Mouse (Mus musculus): ENCODE measurements around the gene Ckap5.

The Ckap5 gene

DNA sequence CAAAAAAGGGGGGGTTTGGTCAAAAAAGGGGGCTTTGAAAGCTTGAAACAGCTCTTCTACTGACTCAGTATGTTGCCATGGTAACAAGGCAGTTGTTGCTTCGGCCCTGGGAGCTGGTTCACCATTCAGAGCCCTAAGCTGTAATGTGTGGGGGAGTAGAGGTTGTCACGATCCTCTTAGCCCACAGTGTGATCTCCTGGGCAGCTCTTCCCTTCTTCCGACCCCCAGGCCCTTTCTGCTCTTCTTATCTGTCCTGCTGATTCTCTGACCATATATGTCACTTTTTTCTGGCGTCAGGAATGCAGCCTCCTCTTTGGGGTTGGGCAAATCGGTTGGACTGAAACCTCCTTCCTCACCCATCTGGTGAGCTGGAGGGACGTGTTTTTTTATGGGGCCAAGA lies 126.3 kb downstream of the Ckap5 start:
- DNase-seq (ENCODE audit: extremely low read depth, low read depth): no peak

DNA sequence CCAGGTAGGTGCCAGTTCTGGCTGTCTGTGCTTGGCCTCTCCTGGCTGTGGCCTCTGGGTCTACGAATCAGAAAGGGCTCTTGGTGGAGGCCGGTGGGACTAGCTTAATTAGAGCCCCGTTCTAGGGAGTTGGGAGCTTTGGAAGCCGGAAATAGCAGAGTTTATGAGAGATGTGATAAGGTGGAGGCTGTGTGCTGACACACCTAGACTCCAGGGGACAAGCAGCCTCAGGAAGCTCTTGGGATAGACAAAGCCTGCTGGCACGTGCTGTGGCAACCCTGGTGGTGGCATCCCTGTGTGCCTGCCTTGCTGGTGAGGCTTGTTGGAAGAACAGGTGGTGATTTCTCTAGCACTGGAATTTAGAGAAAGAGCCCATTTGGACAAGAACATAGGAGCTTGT lies 128.8 kb downstream of the Ckap5 start:
- no peak for DNase-seq (ENCODE audit: extremely low read depth, low read depth)

DNA sequence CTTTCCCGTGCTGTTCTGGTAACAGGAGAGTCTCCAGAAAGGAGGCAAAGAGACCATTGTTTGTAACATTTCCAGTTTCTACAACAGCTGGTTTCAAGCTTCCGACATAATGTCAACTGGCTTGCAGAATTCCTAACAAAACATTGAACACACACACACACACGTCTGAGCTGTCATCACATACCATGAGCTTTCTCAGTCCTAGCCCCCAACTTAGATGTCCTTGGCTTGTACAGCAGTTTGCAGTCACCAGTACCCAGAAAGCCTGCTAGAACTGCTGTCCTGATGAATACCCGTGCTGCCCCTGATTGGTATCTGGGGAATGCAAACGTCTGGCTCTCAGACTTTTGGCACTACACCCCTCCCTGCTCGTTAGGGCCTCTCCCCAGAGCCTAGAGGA lies 129.3 kb downstream of the Ckap5 start:
- DNase-seq (ENCODE audit: extremely low read depth, low read depth): no peak

DNA sequence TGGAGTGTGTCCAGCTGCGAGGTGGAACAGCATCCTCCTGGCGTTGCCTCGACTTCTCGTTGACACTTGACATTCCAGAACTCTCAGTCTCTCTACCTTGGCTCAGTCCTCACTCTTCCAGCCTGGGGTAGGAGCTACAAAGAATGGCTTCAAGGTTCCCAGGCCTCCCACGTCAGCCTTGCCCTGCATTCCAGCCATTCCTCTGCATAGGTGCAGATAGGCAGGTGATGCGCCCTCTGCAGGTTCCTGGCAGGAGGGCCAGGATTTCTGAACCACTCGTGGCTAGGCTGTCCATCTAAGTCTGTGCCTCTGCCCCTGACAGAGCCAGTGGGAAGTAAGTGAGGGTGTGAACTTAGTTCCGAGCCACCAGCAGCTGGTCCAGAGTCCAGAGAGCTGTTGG lies 130.2 kb downstream of the Ckap5 start:
- DNase-seq (ENCODE audit: extremely low read depth, low read depth): no peak

DNA sequence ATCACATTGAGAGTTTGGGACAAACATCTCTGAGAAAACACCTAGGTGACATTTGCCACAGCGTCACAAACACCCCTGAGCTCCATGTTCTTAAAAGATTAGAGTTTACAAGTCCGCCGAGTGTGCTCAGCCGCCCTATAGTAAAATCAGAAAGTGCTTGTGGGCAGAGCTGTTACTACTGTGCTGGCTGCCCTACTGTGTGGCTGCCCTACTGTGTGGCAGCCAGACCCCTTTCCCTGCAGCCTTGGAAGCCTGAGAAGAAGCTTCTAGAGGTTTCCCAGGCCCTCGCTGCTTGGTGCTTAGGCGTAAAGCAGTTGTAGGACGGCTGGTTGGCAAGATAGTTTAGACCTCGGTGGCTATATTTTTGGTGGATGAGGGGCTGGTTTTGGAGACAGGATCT lies 133.1 kb downstream of the Ckap5 start:
- no peak for DNase-seq (ENCODE audit: extremely low read depth, low read depth)

DNA sequence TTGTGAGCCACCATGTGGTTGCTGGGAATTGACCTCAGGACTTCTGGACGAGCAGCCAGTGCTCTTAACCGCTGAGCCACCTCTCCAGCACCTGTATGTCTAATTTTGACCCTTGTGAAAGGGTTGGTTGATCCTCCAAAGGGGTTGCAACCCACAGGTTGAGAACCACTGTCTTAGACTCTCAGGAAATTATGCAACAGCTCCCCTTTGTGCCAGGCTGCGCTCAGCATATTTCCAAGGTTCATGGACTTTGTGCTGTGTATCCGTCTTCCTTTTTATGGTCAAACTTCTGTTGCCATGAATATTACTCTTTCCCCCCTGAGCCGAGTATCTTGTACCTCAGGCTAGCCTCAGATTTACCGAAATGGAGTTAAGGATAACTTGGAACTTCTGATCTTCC lies 134.4 kb downstream of the Ckap5 start:
- no peak for DNase-seq (ENCODE audit: extremely low read depth, low read depth)

DNA sequence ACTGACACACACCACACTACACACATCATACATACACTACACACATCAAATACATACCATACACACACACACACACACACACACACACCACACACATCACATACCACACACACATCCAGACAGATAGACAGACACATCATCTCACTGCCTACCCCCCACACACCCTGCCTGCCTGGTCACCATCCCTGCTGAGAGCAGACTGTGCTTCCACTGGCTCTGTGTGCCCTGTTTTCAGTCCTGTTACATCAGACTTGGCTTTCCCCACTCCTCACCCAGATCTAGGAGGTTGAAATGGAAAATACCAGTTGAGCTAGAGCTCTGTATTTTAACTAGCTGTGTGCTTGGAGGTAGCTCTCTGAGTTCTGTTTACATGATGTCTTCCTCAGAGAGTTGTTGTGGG lies 138.2 kb downstream of the Ckap5 start:
- no peak for DNase-seq (ENCODE audit: extremely low read depth, low read depth)

DNA sequence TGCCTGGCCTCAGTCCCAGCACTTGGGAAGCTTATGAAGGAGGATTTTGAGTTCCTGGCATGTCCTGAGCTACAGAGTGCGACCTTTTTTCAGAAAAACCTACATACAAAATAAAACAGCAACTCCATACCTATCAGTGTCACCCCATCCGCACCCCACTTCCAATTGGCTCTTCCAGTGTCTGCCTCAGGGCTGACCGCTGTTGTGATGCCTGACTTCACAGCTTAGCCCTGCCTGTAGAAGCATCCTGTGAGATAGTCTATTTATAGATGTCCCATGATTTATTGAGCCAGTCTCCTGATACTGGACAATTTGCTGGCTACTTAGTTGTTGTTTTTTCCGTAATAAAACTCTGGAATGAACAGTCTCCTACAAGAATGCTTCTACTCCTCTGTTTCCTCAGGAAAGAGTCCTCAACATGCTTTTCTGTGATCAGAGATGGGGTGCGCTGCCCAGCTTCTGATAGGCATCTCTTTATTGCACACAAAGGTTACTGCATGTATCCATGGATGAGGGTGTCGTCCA lies 139.9 kb downstream of the Ckap5 start:
- DNase-seq (ENCODE audit: extremely low read depth, low read depth): no peak

DNA sequence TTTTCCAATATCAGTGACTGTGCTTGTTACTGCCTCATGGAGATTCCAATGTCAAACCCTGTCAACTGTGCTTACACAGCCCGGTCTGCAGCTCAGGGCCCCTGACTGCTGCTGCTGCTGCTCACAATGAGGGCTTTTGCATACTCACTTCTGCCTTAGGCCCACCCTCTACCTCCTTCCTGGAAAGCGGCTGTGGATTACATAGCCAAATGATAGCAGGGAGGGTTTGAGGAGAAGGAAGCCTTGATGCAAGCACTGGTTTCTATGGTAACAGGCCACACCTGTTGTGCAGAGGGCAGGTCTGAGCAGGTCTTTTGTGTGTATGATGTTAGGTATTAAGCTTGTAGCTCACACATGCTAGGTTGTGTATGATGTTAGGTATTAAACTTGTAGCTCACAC lies 141.2 kb downstream of the Ckap5 start:
- DNase-seq (ENCODE audit: extremely low read depth, low read depth): no peak

DNA sequence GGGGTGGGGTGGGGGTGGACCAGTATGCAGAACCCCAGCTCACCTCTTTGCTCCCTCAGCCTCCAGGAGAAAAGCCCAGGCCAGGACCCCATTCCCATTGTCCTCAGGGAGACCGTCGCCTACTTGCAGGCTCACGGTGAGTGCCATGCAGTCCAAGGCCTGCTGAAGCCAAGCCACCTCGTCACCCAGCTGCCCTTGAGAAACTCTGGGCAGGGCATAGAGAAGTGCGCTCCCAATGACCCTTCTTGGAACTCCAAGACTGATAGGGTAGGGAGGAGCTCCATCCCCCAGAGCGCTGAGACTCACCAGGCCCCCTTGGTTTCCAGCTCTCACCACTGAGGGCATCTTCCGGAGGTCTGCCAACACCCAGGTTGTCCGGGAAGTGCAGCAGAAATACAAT lies 142.8 kb downstream of the Ckap5 start:
- DNase-seq (ENCODE audit: extremely low read depth, low read depth): no peak

DNA sequence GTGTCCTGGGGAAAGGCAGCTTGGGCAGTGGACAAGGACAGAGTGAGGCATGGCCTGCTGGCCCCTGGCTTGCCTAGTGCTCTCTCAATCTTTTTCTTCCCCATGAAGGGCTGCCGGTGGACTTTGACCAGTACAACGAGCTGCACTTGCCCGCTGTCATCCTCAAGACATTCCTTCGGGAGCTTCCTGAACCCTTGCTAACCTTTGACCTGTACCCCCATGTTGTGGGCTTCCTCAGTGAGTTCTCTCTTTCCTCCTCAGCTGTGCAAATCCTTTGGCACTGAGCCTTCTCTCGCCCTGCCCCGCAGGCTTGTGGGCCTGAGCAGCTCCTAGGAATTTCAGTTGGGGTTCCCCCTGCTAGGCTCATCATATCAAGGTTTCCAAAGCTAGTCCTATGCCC lies 143.5 kb downstream of the Ckap5 start:
- DNase-seq (ENCODE audit: extremely low read depth, low read depth): no peak
